Mouse (Mus musculus): ENCODE measurements around the gene Akap8l. TPM values are rescaled to one million over a fixed set of nuclear protein-coding genes. Genes with fewer than 3 reads are reported as not detected.

Akap8l gene
- total and polyA plus RNA-seq, 3 experiments: 40.0 to 63.8 TPM; not detected in 1

DNA sequence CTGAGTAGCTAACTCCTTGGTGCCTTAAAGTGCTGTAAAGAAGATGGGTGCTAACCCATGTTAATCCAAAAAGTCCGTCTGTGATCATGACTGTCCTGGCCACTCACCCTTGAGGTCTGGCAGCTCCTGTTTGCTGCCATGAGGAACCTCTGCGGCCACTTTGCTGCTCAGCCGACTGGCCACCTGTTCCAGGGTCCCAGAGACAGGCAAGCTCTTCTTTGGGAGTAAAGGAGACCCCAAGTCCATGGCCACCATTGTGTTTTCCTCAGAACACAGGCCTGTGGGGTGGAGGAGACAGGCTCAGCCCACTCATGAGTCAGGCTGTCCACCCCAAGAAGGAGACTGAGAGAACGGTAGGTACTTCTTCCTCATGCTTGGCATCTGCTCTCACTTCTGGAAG, 12.3 kb upstream of the Akap8l start:
- peaks cover 5 to 26% of the 10 kb centered on the region in 2 experiments for H3K4me1 ChIP-seq (ENCODE audit: control insufficient read depth in 1 of 2, insufficient read depth in 2 of 2, low read length in 2 of 2)
- peaks cover 6 to 19% of the 10 kb centered on the region in 2 experiments for H3K36me3 ChIP-seq (ENCODE audit: control insufficient read depth in 1 of 2, insufficient read depth in 2 of 2, low read length in 2 of 2)
- H3K9me3 ChIP-seq (replicated peaks; ENCODE audit: insufficient read depth, low read length): no peaks in the 10 kb centered on the region
- no peak overlapping the region for H3K4me3 ChIP-seq (ENCODE audit: control insufficient read depth in 1 of 2, insufficient read depth in 1 of 2, low read depth in 2 of 2, low read length in 2 of 2)
- H3K27ac ChIP-seq (ENCODE audit: control insufficient read depth, low read depth, low read length): no peak overlapping the region
- H3K27me3 ChIP-seq (ENCODE audit: control insufficient read depth in 1 of 2, insufficient read depth in 2 of 2, low read length in 2 of 2): no peaks in the 10 kb centered on the region
- no peak overlapping the region for H3K9ac ChIP-seq (ENCODE audit: control insufficient read depth, low read depth, low read length, poor library complexity, severe bottlenecking)
- TF ChIP-seq E2F4 (IDR thresholded peaks at IDR 0.05; ENCODE audit: borderline replicate concordance, low read depth, low read length): no peak
- no peak for TF ChIP-seq NELFE (IDR thresholded peaks at IDR 0.05; ENCODE audit: low read depth, low read length)
- no peak for TF ChIP-seq CHD2 (IDR thresholded peaks at IDR 0.05; ENCODE audit: low read length)
- no peak for TF ChIP-seq EP300 (IDR thresholded peaks at IDR 0.05; ENCODE audit: low read depth in 1 of 2, low read length in 2 of 2)
- TF ChIP-seq USF2 (IDR thresholded peaks at IDR 0.05; ENCODE audit: borderline replicate concordance in 1 of 2, insufficient read depth in 1 of 2, low read depth in 1 of 2, low read length in 2 of 2): no peak
- TF ChIP-seq UBTF (IDR thresholded peaks at IDR 0.05; ENCODE audit: borderline replicate concordance, insufficient read depth, low read depth, low read length): no peak
- TF ChIP-seq USF1 (IDR thresholded peaks at IDR 0.05; ENCODE audit: low read depth, low read length): no peak
- no peak for TF ChIP-seq GATA1 (IDR thresholded peaks at IDR 0.05; ENCODE audit: low read depth, low read length)
- TF ChIP-seq POLR2AphosphoS2 (IDR thresholded peaks at IDR 0.05; ENCODE audit: low read length): no peak
- no peak for TF ChIP-seq ELF1 (IDR thresholded peaks at IDR 0.05; ENCODE audit: low read depth, low read length)
- no peak for TF ChIP-seq JUND (IDR thresholded peaks at IDR 0.05; ENCODE audit: low read depth, low read length)
- no peak for TF ChIP-seq POLR2AphosphoS5 (IDR thresholded peaks at IDR 0.05; ENCODE audit: borderline replicate concordance, low read depth, low read length)
- TF ChIP-seq MYB (IDR thresholded peaks at IDR 0.05; ENCODE audit: low read depth, low read length): no peak
- no peak for TF ChIP-seq MXI1 (IDR thresholded peaks at IDR 0.05; ENCODE audit: low read depth, low read length)
- no peak for TF ChIP-seq ZNF384 (IDR thresholded peaks at IDR 0.05; ENCODE audit: low read depth, low read length)
- no peak for TF ChIP-seq TBP (IDR thresholded peaks at IDR 0.05; ENCODE audit: low read depth, low read length)
- peaks cover 19% of the 10 kb centered on the region for H3K79me2 ChIP-seq (ENCODE audit: control insufficient read depth, insufficient read depth, low read length, poor library complexity)
- no peak for DNase-seq (ENCODE audit: low read depth, low spot score)

DNA sequence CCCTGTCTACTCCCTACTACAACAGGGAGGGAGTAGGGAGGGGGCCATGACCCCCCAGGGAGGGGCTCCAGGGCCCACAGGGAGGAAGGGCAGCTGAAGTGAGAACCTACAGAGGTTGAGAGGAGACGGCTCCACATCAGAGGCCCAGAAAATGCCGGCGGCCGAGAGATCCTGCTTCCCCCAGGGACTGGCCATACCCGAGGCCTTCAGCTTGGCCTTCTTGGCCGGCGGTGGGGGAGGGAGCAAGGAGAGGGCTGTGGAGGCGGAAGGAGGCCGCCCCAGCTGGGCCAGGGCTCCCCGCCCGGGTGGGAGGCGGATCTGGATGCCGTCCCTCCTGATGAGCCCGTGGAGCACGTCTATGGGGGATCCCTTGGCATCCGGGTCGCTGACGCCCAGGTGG, 9.5 kb upstream of the Akap8l start:
- H3K4me1 ChIP-seq (ENCODE audit: control insufficient read depth in 1 of 2, insufficient read depth in 2 of 2, low read length in 2 of 2): peaks cover 0 to 17% of the 10 kb centered on the region in 2 experiments; a peak in 3 of 4 replicates

More for the DNA sequence above, 9.5 kb upstream of the Akap8l start:
- peaks cover 19% of the 10 kb centered on the region for H3K79me2 ChIP-seq (ENCODE audit: control insufficient read depth, insufficient read depth, low read length, poor library complexity)
- no peak overlapping the region for H3K9ac ChIP-seq (ENCODE audit: control insufficient read depth, low read depth, low read length, poor library complexity, severe bottlenecking)
- no peak overlapping the region for H3K4me3 ChIP-seq (ENCODE audit: control insufficient read depth in 1 of 2, insufficient read depth in 1 of 2, low read depth in 2 of 2, low read length in 2 of 2)
- H3K27me3 ChIP-seq (ENCODE audit: control insufficient read depth in 1 of 2, insufficient read depth in 2 of 2, low read length in 2 of 2): no peaks in the 10 kb centered on the region
- TF ChIP-seq JUND (IDR thresholded peaks at IDR 0.05; ENCODE audit: low read depth, low read length): no peak
- no peak for TF ChIP-seq GATA1 (IDR thresholded peaks at IDR 0.05; ENCODE audit: low read depth, low read length)
- TF ChIP-seq UBTF (IDR thresholded peaks at IDR 0.05; ENCODE audit: borderline replicate concordance, insufficient read depth, low read depth, low read length): no peak
- TF ChIP-seq POLR2AphosphoS5 (IDR thresholded peaks at IDR 0.05; ENCODE audit: borderline replicate concordance, low read depth, low read length): no peak
- TF ChIP-seq SMC3 (IDR thresholded peaks at IDR 0.05; ENCODE audit: low read depth, low read length): no peak
- TF ChIP-seq E2F4 (IDR thresholded peaks at IDR 0.05; ENCODE audit: borderline replicate concordance, low read depth, low read length): no peak
- no peak for TF ChIP-seq RCOR1 (IDR thresholded peaks at IDR 0.05; ENCODE audit: low read depth, low read length)
- TF ChIP-seq ELF1 (IDR thresholded peaks at IDR 0.05; ENCODE audit: low read depth, low read length): no peak
- no peak for TF ChIP-seq POLR2A (IDR thresholded peaks at IDR 0.05; ENCODE audit: control insufficient read depth in 1 of 2, insufficient read depth in 1 of 2, low read depth in 1 of 2, low read length in 2 of 2, poor library complexity in 1 of 2)
- TF ChIP-seq ZNF384 (IDR thresholded peaks at IDR 0.05; ENCODE audit: low read depth, low read length): no peak
- no peak for TF ChIP-seq MAZ (IDR thresholded peaks at IDR 0.05; ENCODE audit: low read depth, low read length)
- no peak for TF ChIP-seq POLR2AphosphoS2 (IDR thresholded peaks at IDR 0.05; ENCODE audit: low read length)
- DNase-seq (ENCODE audit: low read depth, low spot score): no peak
- no peaks in the 10 kb centered on the region for H3K9me3 ChIP-seq (replicated peaks; ENCODE audit: insufficient read depth, low read length)
- H3K36me3 ChIP-seq (ENCODE audit: control insufficient read depth in 1 of 2, insufficient read depth in 2 of 2, low read length in 2 of 2): peaks cover 6 to 11% of the 10 kb centered on the region in 2 experiments
- no peak overlapping the region for H3K27ac ChIP-seq (ENCODE audit: control insufficient read depth, low read depth, low read length)
